Mouse (Mus musculus) urinary bladder, postnatal 14 days (tissue): ENCODE results near the gene Cfap77.

ENCODE experiments used
- DNase-seq: peaks from one replicate; pipeline ENCODE4 v3.0.0; 2021; ENCODE audit warnings: low spot score

Gene Cfap77

DNA sequence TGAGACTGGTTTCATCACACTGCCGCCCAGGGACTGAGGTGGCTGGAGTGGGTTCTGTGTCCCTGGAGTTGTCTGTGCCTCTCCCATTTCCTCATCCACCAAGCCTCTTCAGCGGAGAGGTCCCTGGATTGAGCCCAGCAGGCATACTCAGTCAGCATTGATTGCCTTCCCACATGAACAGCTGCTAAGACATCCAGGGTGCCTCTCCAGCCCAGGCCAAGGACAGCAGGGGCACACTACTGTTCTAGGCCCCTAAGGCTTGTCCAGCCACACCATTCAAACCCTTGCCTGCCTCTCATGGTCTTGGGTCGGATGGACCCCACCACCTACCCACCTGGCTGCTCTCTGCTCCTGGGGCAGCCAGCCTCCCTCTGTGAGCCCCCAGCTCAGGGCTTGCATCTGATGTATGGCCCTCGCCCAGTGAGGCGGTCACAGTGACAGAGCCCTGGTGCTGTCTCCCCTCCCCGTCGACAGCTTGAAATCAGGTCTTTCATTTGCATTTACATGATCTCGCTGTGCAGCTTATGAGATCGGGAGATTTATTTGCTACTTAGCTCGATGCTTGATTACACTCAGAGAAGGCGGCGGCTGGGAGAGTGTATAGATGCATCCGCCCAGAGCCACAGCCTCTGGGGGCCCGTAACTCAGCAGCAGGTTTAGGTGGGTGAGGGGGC is 57.6 kb downstream of the Cfap77 start:
- no peak for DNase-seq

DNA sequence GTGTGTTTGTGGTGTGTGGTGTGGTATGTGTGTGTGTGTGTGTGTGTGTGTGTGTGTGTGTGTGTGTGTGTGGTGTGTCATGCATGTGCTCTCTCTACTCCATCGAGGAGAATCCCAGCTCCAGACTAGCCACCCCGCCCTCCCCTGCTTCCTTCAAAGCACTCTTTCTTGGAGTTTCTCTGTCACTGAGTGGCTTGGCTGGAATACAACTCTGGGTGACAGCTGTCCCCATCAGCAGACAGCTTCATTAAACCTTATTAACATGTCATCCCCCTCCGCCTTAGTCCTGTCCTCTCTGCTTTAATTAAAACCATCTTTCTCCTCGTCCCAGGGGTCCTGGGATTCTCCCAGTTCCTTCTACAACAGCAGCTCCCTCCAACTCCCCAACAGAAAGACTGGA is 59.4 kb downstream of the Cfap77 start:
- DNase-seq, result no peak

DNA sequence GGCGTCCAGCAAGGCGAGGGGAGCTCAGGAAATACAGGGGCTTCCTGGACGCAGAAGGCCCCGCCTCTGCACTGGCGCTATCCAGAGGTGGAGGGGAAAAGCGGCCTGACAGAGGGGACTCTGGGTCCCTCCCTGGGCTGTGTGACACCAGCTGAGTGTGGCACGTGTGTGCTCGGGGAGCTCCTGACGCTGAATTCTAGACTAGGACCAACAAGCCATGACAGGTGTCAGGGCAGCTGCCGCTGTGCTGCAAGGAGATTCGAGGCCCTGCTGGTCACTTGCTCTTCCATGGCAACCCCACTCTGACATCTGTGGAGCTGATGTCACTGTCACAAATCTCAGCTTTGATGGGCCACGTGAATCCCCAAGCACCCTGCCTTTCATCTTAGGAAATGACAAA is 60.9 kb downstream of the Cfap77 start:
- no peak for DNase-seq

DNA sequence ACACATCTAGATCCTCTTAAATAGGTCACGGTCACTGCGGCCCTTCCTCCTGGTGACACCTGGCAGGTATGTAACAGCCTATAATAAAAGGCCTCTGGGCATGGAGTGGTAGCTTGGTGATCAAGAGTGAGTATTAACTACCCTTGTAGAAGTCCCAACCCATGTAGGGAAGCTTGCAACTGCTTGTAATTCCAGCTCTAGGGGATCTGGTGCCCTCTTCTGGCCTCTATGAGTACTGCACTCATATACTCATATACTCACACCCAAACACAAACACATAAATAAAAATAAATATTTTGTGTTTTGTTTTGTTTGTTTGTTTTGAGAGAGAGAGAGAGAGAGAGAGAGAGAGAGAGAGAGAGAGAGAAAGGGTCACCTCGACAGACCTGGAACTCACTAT is 66.1 kb downstream of the Cfap77 start:
- DNase-seq, result no peak

DNA sequence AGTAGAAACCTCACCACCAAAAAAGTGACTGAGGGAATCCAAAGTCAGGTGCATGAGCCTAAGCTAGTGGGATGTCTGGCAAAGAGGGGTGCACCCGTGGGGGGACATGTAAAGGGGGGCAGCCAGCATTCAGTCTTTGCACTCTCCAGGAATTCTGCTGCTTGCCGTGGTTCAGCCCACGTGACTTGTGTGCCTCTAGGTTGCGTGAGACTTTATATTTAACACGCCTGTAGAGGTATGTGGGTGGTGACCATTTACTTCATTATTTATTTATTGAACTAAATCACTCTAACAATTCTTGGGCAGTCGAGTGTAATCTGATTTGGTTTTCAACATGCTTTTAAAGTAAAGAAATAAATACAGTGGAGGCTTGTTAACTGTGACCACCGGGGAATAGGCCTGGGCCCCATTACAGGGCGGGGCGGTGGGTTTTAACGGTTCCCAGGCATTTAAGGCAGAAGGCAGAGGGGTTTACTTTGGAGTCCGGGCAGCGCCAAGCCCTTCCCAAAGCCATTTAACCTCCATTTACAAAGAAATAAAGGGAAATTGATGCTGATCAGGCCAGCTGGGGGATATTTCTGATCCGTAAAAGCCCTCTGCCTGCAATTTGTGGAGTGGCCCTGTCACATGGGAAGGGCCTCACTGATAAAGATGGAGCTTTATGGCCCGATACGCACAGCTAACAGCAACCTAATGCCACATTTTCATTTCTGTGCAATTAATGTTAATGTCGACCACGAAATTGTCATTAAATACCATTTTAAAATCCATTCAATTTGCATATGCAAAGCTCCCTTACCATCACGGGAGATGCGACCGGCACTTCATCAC is 74.6 kb downstream of the Cfap77 start:
- no peak for DNase-seq

DNA sequence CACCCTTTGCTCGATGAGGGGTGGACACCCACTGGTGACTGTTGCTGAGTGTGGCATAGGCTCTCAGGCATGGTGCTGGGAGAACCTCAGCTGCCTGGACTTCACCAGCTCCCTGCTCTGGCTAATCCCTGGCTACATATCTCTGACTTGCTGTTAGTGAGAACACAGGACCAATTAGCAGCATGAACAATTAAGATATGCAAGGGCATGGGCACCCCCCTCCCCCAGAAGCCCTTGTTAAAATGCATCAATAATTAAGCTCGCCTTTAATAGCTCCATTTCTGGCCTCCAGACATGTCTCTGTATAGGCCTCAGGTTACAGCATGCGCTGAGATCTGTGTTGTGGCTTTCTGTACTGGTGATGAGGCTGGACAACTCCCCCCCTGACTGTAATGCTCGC is 76.4 kb downstream of the Cfap77 start:
- no peak for DNase-seq

DNA sequence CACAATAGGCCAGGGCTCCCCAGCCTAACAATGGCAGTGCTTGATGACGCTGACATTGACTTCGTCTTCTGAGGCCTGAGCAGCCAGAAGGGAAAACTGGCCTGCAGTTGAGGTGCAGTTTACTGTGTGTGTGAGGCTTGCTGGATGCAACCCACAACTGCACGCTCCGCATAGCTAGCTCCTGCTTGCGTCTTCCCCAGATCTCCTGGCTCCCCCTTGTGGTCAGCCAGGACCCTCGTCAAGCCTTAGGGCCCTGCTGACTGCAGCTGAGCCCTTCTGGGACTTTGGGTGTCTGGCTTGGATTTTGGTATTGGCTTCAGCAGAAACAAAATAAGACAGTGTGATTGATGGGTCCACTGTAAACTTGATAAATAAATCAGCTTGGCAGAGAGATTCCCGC is 78.2 kb downstream of the Cfap77 start:
- DNase-seq, result peak; percentile 77

DNA sequence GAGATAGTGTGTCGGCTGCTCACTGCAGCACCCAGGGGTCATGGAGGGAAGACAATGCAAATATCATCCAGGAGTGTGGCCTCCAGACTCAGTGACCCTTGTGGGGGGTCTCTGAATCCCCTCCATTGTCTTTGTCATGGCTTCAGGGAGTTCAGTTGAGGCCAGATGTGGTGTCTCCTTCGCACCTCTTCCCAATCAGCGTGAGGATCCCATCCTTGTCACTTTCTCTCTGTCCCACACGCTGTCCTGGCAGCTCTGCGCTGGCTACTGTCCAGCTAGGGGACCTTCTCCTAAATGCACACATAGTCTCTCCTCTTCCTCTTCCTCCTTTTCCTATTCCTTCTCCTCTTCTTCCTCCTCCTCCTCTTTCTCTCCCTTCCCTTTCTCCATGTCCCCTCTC is 79.3 kb downstream of the Cfap77 start:
- no peak for DNase-seq

DNA sequence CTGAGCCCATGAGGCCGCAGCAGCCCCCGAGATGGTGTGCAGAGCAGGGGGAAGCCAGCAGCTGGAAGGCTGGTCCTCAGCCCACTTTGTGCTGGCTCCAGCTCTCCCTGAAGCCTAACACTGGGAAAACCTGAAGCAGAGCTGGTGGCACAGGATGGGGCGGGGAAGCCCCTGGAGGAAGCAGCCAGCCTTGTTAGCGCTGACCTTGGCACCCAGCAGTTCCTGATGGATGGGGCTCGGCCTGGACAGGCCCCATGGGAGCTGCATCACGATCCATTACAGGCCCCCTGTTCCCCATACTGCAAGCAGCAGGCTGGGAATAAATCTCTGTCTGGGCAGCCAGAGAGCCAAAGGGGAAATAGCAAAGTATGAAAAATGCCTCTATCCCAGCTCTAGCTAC is 80.3 kb downstream of the Cfap77 start:
- no peak for DNase-seq

DNA sequence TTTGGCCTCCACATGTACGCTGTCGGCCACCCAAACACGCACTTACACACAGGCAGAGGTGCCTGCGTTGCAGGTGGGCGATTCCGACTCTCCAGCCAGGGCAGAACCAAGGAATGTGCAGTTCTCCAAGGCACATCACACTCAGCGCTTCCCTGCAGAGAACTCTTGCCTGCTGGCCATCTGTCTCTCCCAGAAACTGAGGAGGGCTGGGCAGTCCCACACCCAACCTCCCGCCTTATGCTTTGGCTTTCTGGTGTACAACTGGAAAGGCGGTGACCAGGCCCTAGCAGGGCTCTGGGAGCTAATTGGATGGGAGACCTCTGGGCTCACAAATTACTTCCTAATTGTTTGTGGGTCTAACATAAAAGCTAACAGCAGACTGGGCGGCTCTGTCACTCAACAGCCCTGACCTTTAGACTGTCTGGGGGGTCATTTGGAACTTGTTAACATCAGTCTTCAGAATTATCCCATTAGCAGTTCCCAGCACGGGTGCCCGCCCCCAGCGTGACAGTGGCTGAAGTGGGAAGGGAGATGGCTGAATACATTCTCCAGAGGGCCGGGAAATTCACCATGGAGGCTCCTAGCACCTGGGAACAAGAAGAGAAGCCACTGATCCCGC is 80.9 kb downstream of the Cfap77 start:
- DNase-seq, result no peak

DNA sequence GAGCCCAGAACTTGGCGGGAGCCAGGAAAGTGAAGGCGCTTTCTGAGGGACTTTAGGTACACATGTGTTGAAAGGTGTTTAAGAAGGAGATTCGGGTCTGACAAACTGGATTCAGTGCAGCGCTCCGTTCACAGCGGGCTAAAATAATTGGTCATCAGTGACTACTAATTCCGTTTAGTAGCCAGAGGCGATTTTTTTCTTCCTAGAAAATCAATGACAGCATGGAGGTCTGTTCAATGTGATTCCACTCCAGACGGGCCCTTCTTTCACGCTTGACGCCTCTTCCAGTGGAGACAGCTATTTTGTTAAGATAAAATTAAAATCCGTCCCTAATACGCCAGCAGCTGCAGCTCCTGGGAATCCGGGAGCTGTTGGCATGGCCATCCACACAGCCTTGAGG is 84.4 kb downstream of the Cfap77 start:
- no peak for DNase-seq

DNA sequence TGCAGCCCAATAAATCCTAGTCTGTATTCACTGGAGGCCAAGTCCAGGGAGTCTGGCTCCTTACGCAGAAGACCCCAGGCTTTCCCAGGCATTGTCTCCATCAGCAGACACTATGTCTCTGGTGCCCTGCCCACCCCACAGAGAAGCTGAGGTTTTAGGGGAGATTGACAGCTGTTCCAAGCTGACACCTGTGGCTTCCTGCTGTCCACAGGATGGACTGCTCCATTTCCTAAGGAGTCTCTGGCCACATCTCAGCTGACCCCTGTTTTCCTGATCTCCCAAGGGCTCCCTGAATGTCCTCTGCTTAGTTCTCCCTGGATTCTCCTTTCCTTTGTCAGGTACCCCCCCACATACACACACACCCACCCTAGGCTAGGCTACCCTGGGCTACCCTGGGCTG is 86.6 kb downstream of the Cfap77 start:
- no peak for DNase-seq

DNA sequence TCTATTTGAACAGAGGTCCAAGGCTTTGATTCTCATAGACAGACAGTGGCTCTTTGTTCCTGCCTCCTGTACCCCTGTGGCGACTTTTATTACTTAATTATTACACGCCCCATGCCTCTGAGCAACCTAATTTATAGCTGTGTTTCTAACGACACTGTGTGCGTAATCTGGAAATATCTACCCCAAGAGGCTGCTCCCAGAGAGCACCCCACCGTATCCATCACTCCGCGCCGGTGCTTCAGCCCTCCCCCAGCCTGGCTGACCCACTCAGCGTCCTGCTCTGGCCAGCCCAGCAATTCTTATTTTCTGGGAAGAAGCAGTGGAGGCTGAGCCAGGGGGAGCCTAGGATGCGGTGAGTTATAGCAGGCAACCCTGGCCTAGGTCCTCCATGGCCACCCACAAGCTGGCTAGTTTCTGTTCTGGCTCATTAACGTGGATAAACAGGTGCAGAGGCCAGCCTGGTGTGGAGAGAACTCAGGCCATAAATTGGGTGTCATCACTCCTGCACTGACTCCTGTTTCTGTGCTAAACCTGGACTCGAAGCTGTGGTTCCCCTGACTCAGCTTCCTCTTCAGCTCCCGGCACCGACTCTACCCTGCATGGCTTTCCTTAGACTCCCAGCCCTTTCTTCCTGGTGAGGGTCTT is 88.6 kb downstream of the Cfap77 start:
- no peak for DNase-seq

DNA sequence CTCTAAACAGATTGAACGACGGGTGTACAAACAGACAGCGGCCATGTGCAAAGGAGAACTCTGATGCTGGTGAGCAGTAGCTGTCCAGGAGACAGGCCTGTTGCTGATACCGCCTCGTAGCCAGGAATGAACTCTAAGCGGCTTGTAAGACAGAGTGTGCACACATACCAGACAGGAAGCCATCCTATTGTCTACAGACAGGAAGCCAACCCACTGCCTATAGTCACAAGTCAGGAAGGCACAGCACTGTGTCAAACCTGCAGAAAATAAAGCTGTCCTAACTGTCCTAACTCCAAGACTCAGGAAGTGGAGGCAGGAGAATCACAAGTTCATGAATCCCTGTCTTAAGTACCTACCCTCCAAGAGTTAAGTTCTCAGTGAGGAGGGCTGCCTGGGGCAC is 91.3 kb downstream of the Cfap77 start:
- DNase-seq, result no peak

DNA sequence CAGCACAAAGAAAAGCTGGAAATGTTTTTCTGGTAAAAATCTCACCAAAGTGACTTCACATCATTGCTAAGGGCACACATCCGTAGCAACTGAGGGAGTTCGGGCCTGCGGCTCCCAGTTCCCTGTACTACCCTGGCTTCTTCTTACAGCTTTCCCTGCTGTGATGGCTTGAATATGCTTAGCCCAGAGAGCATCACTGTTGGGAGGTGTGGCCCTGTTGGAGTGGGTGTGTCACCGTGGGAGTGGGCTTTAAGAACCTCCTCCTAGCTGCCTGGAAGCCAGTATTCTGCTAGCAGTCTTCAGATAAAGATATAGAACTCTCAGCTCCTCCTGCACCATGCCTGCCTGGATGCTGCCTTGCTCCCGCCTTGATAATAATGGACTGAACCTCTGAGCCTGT is 93.2 kb downstream of the Cfap77 start:
- no peak for DNase-seq

DNA sequence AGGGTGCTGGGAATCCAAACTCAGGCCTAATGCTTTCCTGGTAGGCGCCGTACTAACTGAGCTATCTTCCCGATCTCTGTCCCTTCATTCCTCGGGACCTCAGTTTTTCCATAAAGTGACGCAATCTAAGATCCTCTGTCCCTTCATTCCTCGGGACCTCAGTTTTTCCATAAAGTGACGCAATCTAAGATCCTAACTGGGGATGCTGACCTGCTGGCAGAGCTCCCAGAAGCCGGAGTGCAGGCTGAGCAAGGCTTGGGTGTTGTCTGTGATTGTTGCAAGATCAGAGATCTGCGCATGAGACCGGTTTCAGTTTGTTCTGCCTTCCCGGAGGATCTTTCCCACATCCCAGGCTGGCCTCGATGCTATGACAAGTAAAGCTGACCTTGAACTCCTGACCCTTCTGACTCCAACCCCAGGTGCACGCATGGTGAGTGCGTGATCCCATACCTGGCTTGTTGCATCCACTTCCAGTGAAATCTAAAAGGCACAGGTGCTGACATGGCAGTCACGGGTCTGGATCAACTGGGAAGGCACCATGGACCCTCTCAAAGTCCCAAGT is 93.8 kb downstream of the Cfap77 start:
- DNase-seq, result peak; percentile 19

DNA sequence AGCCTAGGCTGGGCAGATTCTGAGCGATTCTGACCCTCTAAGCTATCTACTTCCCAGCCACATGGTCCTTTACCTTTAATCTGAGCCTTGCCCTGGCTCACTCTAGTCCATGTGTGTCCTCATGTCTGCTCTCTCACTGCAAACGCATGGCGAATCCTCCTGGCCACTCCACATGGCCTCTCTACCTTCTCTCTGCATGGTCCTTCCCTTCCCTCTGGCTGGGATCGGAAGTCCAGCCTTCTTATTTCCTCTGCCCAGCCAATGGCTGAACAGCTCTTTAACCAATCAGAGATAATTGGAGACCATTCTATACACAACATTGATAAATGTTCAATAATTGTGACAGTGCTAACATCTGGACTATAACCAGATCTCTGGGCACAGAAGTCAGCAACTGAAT is 98.0 kb downstream of the Cfap77 start:
- no peak for DNase-seq

DNA sequence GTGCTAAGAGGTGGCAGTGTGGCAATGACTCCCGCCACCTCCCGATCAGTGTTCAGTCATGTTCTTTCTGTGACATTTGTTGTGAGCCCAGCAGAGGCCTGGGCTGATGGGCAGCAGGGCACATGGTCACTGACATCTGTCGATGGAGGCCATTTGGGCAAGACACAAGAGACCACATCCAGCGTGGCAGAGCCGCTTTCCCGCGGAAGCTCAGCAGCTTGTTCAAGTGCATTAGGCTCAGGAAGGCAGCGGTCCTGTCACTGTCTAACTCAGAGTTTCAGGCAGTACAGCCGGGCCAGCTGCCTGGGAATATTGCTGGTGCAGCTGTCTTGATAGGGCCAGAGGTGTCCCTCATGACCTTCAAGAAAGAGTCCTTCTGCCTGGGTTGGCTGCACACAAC is 100.3 kb downstream of the Cfap77 start:
- DNase-seq, result no peak

DNA sequence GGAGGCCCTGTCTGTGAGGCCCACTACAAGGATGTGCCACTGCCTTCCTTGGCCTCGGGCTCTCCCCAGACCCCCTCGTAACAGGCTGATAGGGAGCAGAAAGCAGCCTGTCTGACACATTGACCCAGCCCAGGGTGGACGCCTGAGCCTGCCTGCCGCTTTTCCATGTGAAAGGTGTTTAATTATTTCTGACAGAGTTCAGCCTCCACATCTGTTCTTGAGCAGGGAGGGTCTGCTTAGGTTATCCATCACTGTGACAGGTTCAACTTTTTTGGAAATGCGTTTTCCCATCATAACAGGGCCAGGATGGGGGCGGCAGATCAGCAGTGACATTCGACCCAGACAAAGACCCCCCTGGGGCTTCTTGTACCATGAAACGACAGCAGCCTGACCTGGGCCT is 101.9 kb downstream of the Cfap77 start:
- DNase-seq, result no peak

DNA sequence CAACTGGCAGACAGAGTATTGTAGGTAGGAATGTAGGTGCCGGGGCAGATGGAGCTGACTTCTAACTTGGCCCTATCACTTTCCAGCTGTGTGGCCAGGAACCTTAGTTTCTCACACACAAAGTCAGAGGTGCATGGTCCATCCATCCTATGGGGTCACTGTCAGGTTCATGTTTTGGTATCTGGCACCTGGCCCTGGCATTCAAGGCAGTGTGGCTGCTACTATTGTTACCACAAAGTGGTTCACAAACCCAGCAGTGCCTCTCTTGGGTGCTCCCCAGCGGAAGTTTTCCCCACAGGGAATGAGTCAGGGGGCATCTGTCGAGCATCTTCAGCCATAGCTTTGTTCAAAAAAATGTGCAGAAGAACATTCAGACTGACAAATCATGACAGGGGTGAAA is 108.6 kb downstream of the Cfap77 start:
- no peak for DNase-seq

DNA sequence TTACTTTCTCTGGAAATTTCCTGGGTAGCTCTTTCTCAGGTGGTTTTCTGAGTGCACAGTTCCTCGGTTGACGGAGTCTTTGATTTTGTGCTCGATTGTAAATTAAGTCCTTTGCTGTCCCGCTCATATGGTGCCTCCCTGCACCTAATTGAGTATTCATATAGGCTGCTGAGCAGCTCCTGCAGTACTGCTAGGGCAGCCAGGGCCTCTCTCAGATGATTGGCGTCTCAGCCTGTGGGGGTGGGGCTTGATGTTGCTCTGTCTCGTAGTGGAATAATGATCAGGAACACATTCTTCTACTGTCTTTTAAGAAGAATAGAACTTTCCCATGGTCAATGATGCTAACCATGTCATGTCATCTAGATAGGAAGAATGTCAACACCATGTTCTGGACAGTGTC is 109.5 kb downstream of the Cfap77 start:
- no peak for DNase-seq

DNA sequence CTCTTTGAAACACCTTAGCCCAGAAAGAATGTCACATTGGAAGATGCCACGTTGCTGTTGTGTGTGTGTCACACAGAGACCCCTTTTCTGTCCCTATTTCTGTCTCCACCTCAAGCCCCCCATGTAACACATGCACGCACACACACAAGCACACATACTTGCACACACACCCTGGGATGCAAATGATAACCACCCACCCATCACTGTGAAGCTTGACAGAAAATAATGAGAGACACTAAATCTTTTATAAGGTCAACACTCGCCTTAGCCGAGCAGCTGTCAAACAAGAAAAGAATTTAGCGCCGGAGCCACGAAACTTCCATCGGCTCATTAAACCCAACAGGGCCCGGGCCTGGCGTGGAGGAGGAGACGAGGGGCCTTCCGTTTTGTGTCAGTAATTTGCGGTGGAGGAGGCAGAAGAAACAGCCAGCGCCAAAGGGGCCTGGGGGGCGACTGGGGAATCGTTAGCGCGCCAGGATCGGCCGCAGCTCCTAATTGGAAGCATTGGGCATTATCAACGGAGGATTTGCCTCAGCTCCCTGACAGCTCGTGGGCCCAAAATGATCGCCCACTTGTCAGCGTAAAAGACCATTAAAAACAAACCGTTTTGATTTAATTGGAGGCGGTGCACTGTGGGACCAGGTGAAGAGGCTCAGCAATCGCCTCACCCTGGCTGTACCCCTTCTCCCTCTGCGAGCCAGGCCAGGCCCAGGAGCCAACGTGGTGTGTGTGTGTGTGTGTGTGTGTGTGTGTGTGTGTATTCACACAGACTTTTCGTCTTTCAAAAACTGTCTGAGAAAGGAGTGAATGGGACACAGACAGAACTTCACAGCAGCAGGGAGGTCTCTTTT is 111.0 kb downstream of the Cfap77 start:
- DNase-seq, result no peak
